ENCODE assay signal across 34 mouse cellular contexts in genomic region chr4:33002081-33002480, GRCm38 (mm10).
"Had no signal": no experiment of that assay in that cellular context is flagged by ENCODE, and none has a peak within 500 bp of the region (broad histone marks: within the 10 kb centered on the region; RNA-seq: fewer than 3 reads in every experiment).

No protein-coding gene starts in this region.

- H3K27me3 ChIP-seq: heart, embryonic 12.5 days; heart, embryonic 13.5 days; heart, embryonic 15.5 days; hindbrain, embryonic 12.5 days; hindbrain, embryonic 13.5 days; hindbrain, embryonic 15.5 days; kidney, embryonic 15.5 days had no signal

- ATAC-seq: hindbrain, embryonic 16.5 days; hindbrain, postnatal 0 days; inflammation-experienced regulatory T-cells, adult 6 months had no signal

- H3K9ac ChIP-seq: heart, embryonic 12.5 days; heart, embryonic 13.5 days; heart, embryonic 15.5 days; hindbrain, embryonic 12.5 days; hindbrain, embryonic 13.5 days; hindbrain, embryonic 14.5 days; hindbrain, embryonic 15.5 days; kidney, embryonic 15.5 days had no signal

- DNase-seq: heart, adult 18-20 months; heart, adult 2 months; heart, postnatal 10 days; heart, postnatal 14 days; heart, postnatal 36 days; heart, postnatal 4 days; kidney, adult 11 months; kidney, adult 18-20 months; kidney, adult 2 months; kidney, adult 8-10 months; kidney, adult 9 months; kidney, postnatal 10 days; kidney, postnatal 14 days; kidney, postnatal 25 days; kidney, postnatal 36 days; kidney, postnatal 4 days; layer of hippocampus, adult 9-11 months; layer of hippocampus, postnatal 36 days had no signal

- H3K27ac ChIP-seq: heart, adult 2 months; heart, embryonic 10.5 days; heart, embryonic 13.5 days; heart, embryonic 15.5 days; hindbrain, embryonic 10.5 days; hindbrain, embryonic 12.5 days; hindbrain, embryonic 13.5 days; hindbrain, embryonic 14.5 days; hindbrain, embryonic 15.5 days; hindbrain, postnatal 0 days; kidney, embryonic 15.5 days; kidney, postnatal 0 days; layer of hippocampus, adult 2 months had no signal

- H3K4me3 ChIP-seq: heart, adult 2 months; heart, embryonic 10.5 days; heart, embryonic 12.5 days; heart, embryonic 13.5 days; heart, embryonic 15.5 days; hindbrain, embryonic 10.5 days; hindbrain, embryonic 12.5 days; hindbrain, embryonic 13.5 days; hindbrain, embryonic 15.5 days; kidney, embryonic 15.5 days; layer of hippocampus, adult 2 months had no signal

- H3K4me1 ChIP-seq: heart, embryonic 10.5 days; heart, embryonic 12.5 days; heart, embryonic 13.5 days; heart, embryonic 15.5 days; hindbrain, embryonic 10.5 days; hindbrain, embryonic 12.5 days; hindbrain, embryonic 13.5 days; hindbrain, embryonic 15.5 days; kidney, embryonic 15.5 days had no signal

- H3K4me2 ChIP-seq: heart, embryonic 11.5 days; heart, embryonic 12.5 days; heart, embryonic 13.5 days; heart, embryonic 15.5 days; hindbrain, embryonic 12.5 days; hindbrain, embryonic 13.5 days; hindbrain, embryonic 14.5 days; hindbrain, embryonic 15.5 days; kidney, embryonic 15.5 days had no signal

- H3K36me3 ChIP-seq: heart, embryonic 15.5 days had no signal

- H3K9me3 ChIP-seq: heart, embryonic 10.5 days; heart, embryonic 12.5 days; heart, embryonic 13.5 days; heart, embryonic 15.5 days; hindbrain, embryonic 10.5 days; hindbrain, embryonic 12.5 days; hindbrain, embryonic 13.5 days; hindbrain, embryonic 15.5 days; kidney, embryonic 15.5 days had no signal
